Mouse (Mus musculus): ENCODE measurements around the gene Sh2b1.

- TF ChIP-seq CTCF (IDR thresholded peaks at IDR 0.05; ENCODE audit: low read depth) (no peak), EP300 (IDR thresholded peaks at IDR 0.05; ENCODE audit: low read depth) (no peak)
These were observed 45.7 kb downstream of the Sh2b1 start for GRCm38 (mm10) chr7:126429503-126429898.
